Mouse (Mus musculus) stomach, postnatal 0 days (tissue): ENCODE data around the gene Nat14. TPM values are rescaled to one million over a fixed set of nuclear protein-coding genes. Genes with fewer than 3 reads are reported as not detected.
A peak's percentile ranks its signal among the peaks of the same experiment; 100 is the strongest.

Experiments used
- ATAC-seq: fragments of 200-750 bp; cut with Nextera tagmentation; 2 replicates; pipeline ENCODE4 v1.8.0; 2017; ENCODE audit not compliant: low FRiP score, low TSS enrichment
- DNase-seq: peaks from one replicate; pipeline ENCODE4 v3.0.0-alpha.2; 2016; ENCODE audit warnings: low spot score
- H3K27ac ChIP-seq: fragments of 300-500 bp; sonication (generic); replicated peaks from 2 replicates; pipeline ENCODE4 v1.5.1; 2014; ENCODE audit warnings: mild to moderate bottlenecking, control low read depth
- H3K27me3 ChIP-seq: fragments of 300-500 bp; sonication (generic); 2 replicates; pipeline ENCODE4 v1.6.1; 2014; ENCODE audit warnings: low read length; ENCODE audit not compliant: control insufficient read depth, insufficient read depth
- H3K36me3 ChIP-seq: fragments of 300-500 bp; sonication (generic); 2 replicates; pipeline ENCODE4 v1.6.1; 2014; ENCODE audit warnings: low read length, mixed read lengths; ENCODE audit not compliant: control insufficient read depth, insufficient read depth
- H3K4me1 ChIP-seq: fragments of 300-500 bp; sonication (generic); replicated peaks from 2 replicates; pipeline ENCODE4 v1.6.1; 2014; ENCODE audit warnings: antibody characterized with exemption; ENCODE audit not compliant: control insufficient read depth, insufficient read depth
- H3K4me2 ChIP-seq: fragments of 300-500 bp; sonication (generic); replicated peaks from 2 replicates; pipeline ENCODE4 v1.6.1; 2014; ENCODE audit warnings: low read depth, mild to moderate bottlenecking, control low read depth, moderate library complexity
- H3K4me3 ChIP-seq: fragments of 300-500 bp; sonication (generic); 2 replicates; pipeline ENCODE4 v1.5.1; 2014; ENCODE audit warnings: low read depth, low read length, control low read depth
- H3K9ac ChIP-seq: fragments of 300-500 bp; sonication (generic); 2 replicates; pipeline ENCODE4 v1.6.1; 2014; ENCODE audit warnings: mild to moderate bottlenecking, low read length, control low read depth, mixed read lengths
- H3K9me3 ChIP-seq: fragments of 300-500 bp; sonication (generic); 2 replicates; pipeline ENCODE4 v1.6.1; 2016; ENCODE audit warnings: low read length; ENCODE audit not compliant: control insufficient read depth
- CTCF ChIP-seq: IDR thresholded peaks from 2 replicates; pipeline ENCODE4 v1.5.1; 2016; ENCODE audit warnings: antibody characterized with exemption, low read depth, mild to moderate bottlenecking, moderate library complexity
- EP300 ChIP-seq: optimal IDR thresholded peaks from 2 replicates; pipeline ENCODE3; 2016; ENCODE audit warnings: antibody characterized with exemption
- WGBS: fragments of 180-500 bp; shearing (Covaris S2); extraction: QIAGEN DNeasy Blood & Tissue Kit; methylation state at CpG from one replicate; pipeline ENCODE4 v1.1.7; 2014; 5-methylcytosine and 5-hydroxymethylcytosine counted together
- polyA plus RNA-seq: library from polyadenylated mRNA; unstranded; fragments of >200 nt; fragmentation: Nextera tagmentation; extraction: Ambion mirVana; gene quantifications from 2 replicates; pipeline ENCODE4 v1.2.1, GENCODE M21; 2015

Nat14 gene
- polyA plus RNA-seq, 1 experiment from 2014 or later: 2.3 TPM

- DNase-seq (peak; percentile 94), ATAC-seq (peak; percentile 90)
- TF ChIP-seq EP300 (no peak), CTCF (peak; percentile 100)
- Histone ChIP-seq H3K9ac (0 out of 2 replicates have a peak overlapping the region, but pooled peaks have one; percentile 23), H3K36me3 (no peaks in the 10 kb centered on the region), H3K27me3 (no peaks in the 10 kb centered on the region), H3K4me1 (no peaks in the 10 kb centered on the region), H3K4me2 (peak overlapping the region; percentile 54), H3K4me3 (peak overlapping the region; percentile 25; the same call in 1 of the 2 replicates), H3K27ac (no peak overlapping the region), H3K9me3 (no peaks in the 10 kb centered on the region)
- WGBS: 12% methylated on average over 15 of the region's 15 CpGs
Observed at GRCm38 (mm10) chr7:4943223-4943815, 21.5 kb downstream of the Nat14 start.

DNA sequence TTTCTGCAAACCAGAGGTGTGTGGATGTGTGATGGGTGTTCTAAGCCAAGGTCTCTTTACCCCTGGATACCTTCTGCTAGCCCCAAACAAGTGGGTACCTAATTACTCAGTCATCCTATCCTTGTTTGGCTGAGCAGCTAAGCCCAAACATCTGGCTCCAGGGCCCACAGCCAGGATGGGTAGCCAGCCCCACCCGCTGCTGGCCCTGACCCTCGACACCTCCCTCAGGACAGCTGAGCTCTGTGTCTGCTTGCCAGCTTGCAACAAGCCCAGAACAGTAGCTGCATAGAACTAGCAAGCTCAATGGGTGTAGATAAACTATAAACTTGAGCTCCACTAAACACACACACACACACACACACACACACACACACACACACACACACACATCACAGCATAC is 26.0 kb downstream of the Nat14 start:
- Histone ChIP-seq H3K9ac (no peak overlapping the region), H3K4me1 (no peaks in the 10 kb centered on the region), H3K4me3 (no peak overlapping the region), H3K27ac (no peak overlapping the region), H3K9me3 (no peaks in the 10 kb centered on the region), H3K4me2 (no peak overlapping the region), H3K36me3 (no peaks in the 10 kb centered on the region), H3K27me3 (no peaks in the 10 kb centered on the region)
- no peak for ATAC-seq
- no peak for DNase-seq
- TF ChIP-seq CTCF: no peak
- no peak for TF ChIP-seq EP300
- 15% methylated on average over 2 of the region's 2 CpGs for WGBS

DNA sequence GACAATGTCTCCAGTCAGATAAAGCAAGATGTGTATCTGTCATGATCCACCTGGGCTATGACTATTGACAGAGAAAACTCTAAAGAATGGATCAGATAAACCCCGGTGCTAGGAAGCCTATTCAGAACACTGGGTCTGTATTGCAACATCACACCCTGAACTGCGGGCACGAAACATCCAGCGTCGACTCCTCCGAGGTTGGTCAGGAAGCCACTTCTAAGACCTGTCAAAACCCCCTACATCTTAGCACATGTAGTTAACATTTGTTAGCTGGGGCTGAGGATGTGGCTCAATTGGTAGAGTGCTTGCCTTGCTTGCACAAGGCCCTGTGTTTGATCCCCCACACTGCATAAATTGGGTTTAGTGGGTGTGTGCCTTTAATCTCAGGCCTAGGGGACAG is 26.6 kb downstream of the Nat14 start:
- no peak overlapping the region for H3K4me2 ChIP-seq
- no peak for DNase-seq
- H3K4me1 ChIP-seq: no peaks in the 10 kb centered on the region
- no peak for ATAC-seq
- no peak overlapping the region for H3K9ac ChIP-seq
- H3K4me3 ChIP-seq: no peak overlapping the region
- no peaks in the 10 kb centered on the region for H3K9me3 ChIP-seq
- no peak overlapping the region for H3K27ac ChIP-seq
- no peaks in the 10 kb centered on the region for H3K36me3 ChIP-seq
- TF ChIP-seq CTCF (no peak), EP300 (no peak)
- 38% methylated on average over 6 of the region's 6 CpGs for WGBS
- no peaks in the 10 kb centered on the region for H3K27me3 ChIP-seq

GRCm38 (mm10) chr7:4950561-4951342 is 28.9 kb downstream of the Nat14 start:
- ATAC-seq: peak; percentile 50; the same call in 1 of the 2 replicates
- 75% methylated on average over 19 of the region's 19 CpGs for WGBS
- no peak overlapping the region for H3K4me2 ChIP-seq
- H3K27ac ChIP-seq: no peak overlapping the region
- no peak for DNase-seq
- no peaks in the 10 kb centered on the region for H3K36me3 ChIP-seq
- H3K4me1 ChIP-seq: no peaks in the 10 kb centered on the region
- no peaks in the 10 kb centered on the region for H3K9me3 ChIP-seq
- no peaks in the 10 kb centered on the region for H3K27me3 ChIP-seq
- no peak for TF ChIP-seq CTCF
- TF ChIP-seq EP300: no peak
- H3K9ac ChIP-seq: no peak overlapping the region
- no peak overlapping the region for H3K4me3 ChIP-seq

- DNase-seq (no peak), ATAC-seq (no peak)
- Histone ChIP-seq H3K27me3 (no peaks in the 10 kb centered on the region), H3K4me2 (no peak overlapping the region), H3K4me1 (no peaks in the 10 kb centered on the region), H3K27ac (no peak overlapping the region), H3K9me3 (no peaks in the 10 kb centered on the region), H3K36me3 (no peaks in the 10 kb centered on the region), H3K4me3 (no peak overlapping the region), H3K9ac (no peak overlapping the region)
- TF ChIP-seq CTCF (no peak), EP300 (no peak)
- 22% methylated on average over 10 of the region's 10 CpGs for WGBS
Observed at GRCm38 (mm10) chr7:4953815-4954445, 32.1 kb downstream of the Nat14 start.
